Mouse (Mus musculus) CH12.LX (cell line): ENCODE measurements around the gene Ass1. TPM values are rescaled to one million over a fixed set of nuclear protein-coding genes. Genes with fewer than 3 reads are reported as not detected.

ENCODE experiments used
- DNase-seq: peaks from one replicate; pipeline ENCODE4 v3.0.0-alpha.2; 2013; ENCODE audit errors: extremely low read depth
- H3K27ac ChIP-seq: 2 replicates; pipeline ENCODE4 v1.5.1; 2012; ENCODE audit warnings: low read depth, mild to moderate bottlenecking, control low read depth, moderate library complexity; ENCODE audit not compliant: insufficient read depth
- H3K27me3 ChIP-seq: replicated peaks from 2 replicates; pipeline ENCODE3; 2012; ENCODE audit warnings: inconsistent platforms
- H3K36me3 ChIP-seq, 2 experiments: replicated peaks in 1 of 2; 2 replicates each; pipeline versions ENCODE3 to v1.6.1; 2012; ENCODE audit warnings: inconsistent platforms in 1 of 2, low read length in 1 of 2, mild to moderate bottlenecking in 1 of 2, mixed read lengths in 1 of 2, moderate library complexity in 1 of 2; ENCODE audit not compliant: control insufficient read depth in 1 of 2, insufficient read depth in 1 of 2
- H3K4me1 ChIP-seq, 2 experiments: 2 replicates each; pipeline ENCODE4 v1.6.1; 2012; ENCODE audit warnings: inconsistent platforms in 1 of 2, moderate library complexity in 1 of 2; ENCODE audit not compliant: insufficient read depth in 2 of 2, control insufficient read depth in 1 of 2
- H3K4me2 ChIP-seq: 2 replicates; pipeline ENCODE4 v1.6.1; 2012; ENCODE audit warnings: low read depth, mild to moderate bottlenecking, control low read depth; ENCODE audit not compliant: poor library complexity, insufficient read depth, severe bottlenecking
- H3K4me3 ChIP-seq, 3 experiments: fragments of 150-350 bp in 1 of 3; sonication (generic) in 1 of 3; replicated peaks in 1 of 3; 2 replicates each; pipeline versions ENCODE3 to v1.5.1; 2011 to 2012; ENCODE audit warnings: low read depth in 2 of 3, low read length in 2 of 3, mild to moderate bottlenecking in 2 of 3, moderate library complexity in 2 of 3, control low read depth in 1 of 3, improper control_type of control experiment in 1 of 3, inconsistent platforms in 1 of 3, mixed read lengths in 1 of 3; ENCODE audit not compliant: poor library complexity in 1 of 3
- H3K79me2 ChIP-seq: replicated peaks from 2 replicates; pipeline ENCODE4 v1.6.1; 2012; ENCODE audit warnings: mild to moderate bottlenecking, moderate library complexity; ENCODE audit not compliant: control insufficient read depth, poor library complexity, insufficient read depth, severe bottlenecking; ENCODE audit errors: extremely low read depth
- H3K9ac ChIP-seq: 2 replicates; pipeline ENCODE4 v1.6.1; 2012; ENCODE audit warnings: low read depth, mild to moderate bottlenecking, control low read depth, moderate library complexity; ENCODE audit not compliant: insufficient read depth
- H3K9me3 ChIP-seq: replicated peaks from 2 replicates; pipeline ENCODE3; 2012; ENCODE audit warnings: low read length, inconsistent platforms, mixed read lengths
- BHLHE40 ChIP-seq: IDR thresholded peaks from 2 replicates; pipeline ENCODE4 v1.6.1; 2011; ENCODE audit warnings: mild to moderate bottlenecking, low read depth, low read length, improper control_type of control experiment
- CTCF ChIP-seq, 2 experiments: IDR thresholded peaks in 1 of 2; conservative IDR thresholded peaks in 1 of 2; 2 replicates each; pipeline ENCODE4 v1.5.1; 2011 to 2012; ENCODE audit warnings: low read depth in 2 of 2, low read length in 2 of 2, improper control_type of control experiment in 1 of 2, inconsistent platforms in 1 of 2, mild to moderate bottlenecking in 1 of 2, moderate library complexity in 1 of 2
- ELF1 ChIP-seq: IDR thresholded peaks from 2 replicates; pipeline ENCODE4 v1.6.1; 2014; ENCODE audit warnings: low read depth, mild to moderate bottlenecking, inconsistent platforms, low read length, improper control_type of control experiment
- IRF4 ChIP-seq: IDR thresholded peaks from 2 replicates; pipeline ENCODE4 v1.6.1; 2014; ENCODE audit warnings: low read depth, mild to moderate bottlenecking, inconsistent platforms, low read length, improper control_type of control experiment
- MAFK ChIP-seq: IDR thresholded peaks from 2 replicates; pipeline ENCODE4 v1.6.1; 2011; ENCODE audit warnings: low read length, improper control_type of control experiment; ENCODE audit not compliant: insufficient replicate concordance
- MYC ChIP-seq: IDR thresholded peaks from 2 replicates; pipeline ENCODE4 v1.6.1; 2011; ENCODE audit warnings: low read depth, mild to moderate bottlenecking, improper control_type of control experiment, low read length
- NELFE ChIP-seq: IDR thresholded peaks from 2 replicates; pipeline ENCODE4 v1.6.1; 2011; ENCODE audit warnings: low read depth, low read length, improper control_type of control experiment
- POLR2A ChIP-seq: IDR thresholded peaks from 2 replicates; pipeline ENCODE4 v1.6.1; 2011; ENCODE audit warnings: low read depth, mild to moderate bottlenecking, improper control_type of control experiment, low read length
- RAD21 ChIP-seq: IDR thresholded peaks from 2 replicates; pipeline ENCODE4 v1.6.1; 2011; ENCODE audit warnings: low read depth, mild to moderate bottlenecking, low read length, improper control_type of control experiment, moderate library complexity
- SMC3 ChIP-seq: IDR thresholded peaks from 2 replicates; pipeline ENCODE4 v1.6.1; 2011; ENCODE audit warnings: low read depth, low read length, improper control_type of control experiment
- TCF12 ChIP-seq: IDR thresholded peaks from 2 replicates; pipeline ENCODE4 v1.6.1; 2014; ENCODE audit warnings: low read depth, mild to moderate bottlenecking, inconsistent platforms, low read length, improper control_type of control experiment
- ZC3H11A ChIP-seq: IDR thresholded peaks from 2 replicates; pipeline ENCODE4 v1.6.1; 2012; ENCODE audit warnings: low read depth, mild to moderate bottlenecking, inconsistent platforms, low read length, improper control_type of control experiment
- dilution Hi-C: fragments of 300-500 bp; cut with MboI; formaldehyde crosslinking; loops from 2 replicates; pipeline ENCODE4 v1.14.3; 2020; ENCODE audit warnings: low sequenced_read_pairs; ENCODE audit not compliant: extremely low pct_unique_long_range_greater_than_20kb, extremely low pct_ligation_motif_present
- in situ Hi-C: fragments of 300-500 bp; cut with MboI; formaldehyde crosslinking; loops from 3 replicates; pipeline ENCODE4 v1.14.3; 2019; ENCODE audit warnings: low sequenced_read_pairs, low pct_ligation_motif_present, low pct_unique_long_range_greater_than_20kb, mixed read lengths
- polyA plus RNA-seq: library from polyadenylated mRNA; unstranded; fragments of >175 nt; gene quantifications from 2 replicates; pipeline ENCODE4 v1.2.1, GENCODE M21; 2012; ENCODE audit warnings: low read depth; ENCODE audit not compliant: insufficient read length
- total RNA-seq, 2 experiments: library from RNA; depleted of rRNA; stranded (reverse); fragments of 300-350 nt in 1 of 2; fragments of >200 nt in 1 of 2; gene quantifications; 2 replicates each; pipeline ENCODE4 v1.2.3; 2012 to 2014

Gene Ass1
- total and polyA plus RNA-seq, 3 experiments, result 45.1 to 211 (median 87.8) TPM

DNA sequence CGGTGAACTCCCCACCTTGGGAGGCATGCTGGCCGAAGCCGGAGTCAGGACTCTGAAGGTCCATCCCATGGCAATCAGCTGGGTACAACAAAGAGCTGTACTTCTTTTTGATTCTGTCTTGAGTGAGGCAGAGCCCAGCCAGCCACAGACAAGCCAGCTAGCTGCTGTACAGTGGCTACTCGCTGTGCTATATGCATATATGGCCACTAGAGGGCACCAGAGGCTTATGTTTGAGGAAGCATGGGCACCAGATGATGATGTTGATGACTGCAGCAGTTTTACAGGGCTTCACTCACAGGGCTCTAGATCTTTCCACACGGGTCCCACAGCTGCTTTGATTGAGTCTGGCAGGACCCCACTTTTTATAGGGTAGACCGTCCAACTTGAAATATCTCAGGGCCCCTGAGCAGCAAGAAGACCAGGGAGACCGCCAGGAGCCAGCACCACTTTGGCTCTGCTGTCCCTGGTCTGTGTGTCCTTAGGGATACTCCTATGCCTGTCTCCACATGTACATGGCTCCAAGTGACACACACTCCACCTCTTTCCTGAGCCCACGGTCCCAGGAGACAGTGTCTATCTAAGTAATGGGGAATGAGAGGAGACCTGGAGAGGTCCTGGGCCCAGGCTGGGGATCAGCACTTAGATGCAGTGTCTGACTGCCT lies 13.0 kb downstream of the Ass1 start:
- Histone ChIP-seq H3K27ac (no peak overlapping the region), H3K9ac (no peak overlapping the region), H3K4me2 (no peak overlapping the region), H3K27me3 (no peaks in the 10 kb centered on the region), H3K4me3 (no peak overlapping the region)
- in situ Hi-C loops, result loop anchor here (5.0 to 25.0 kb wide), 2 partner anchors 169 to 304 kb away; no protein-coding TSS in a partner anchor
- TF ChIP-seq ELF1 (peak; percentile 21; the same call in 1 of the 2 replicates), TCF12 (no peak), SMC3 (peak; percentile 92), IRF4 (peak; percentile 15; the same call in 1 of the 2 replicates), CTCF (conservative IDR thresholded peaks at IDR 0.05 in 1 of 2, IDR thresholded peaks at IDR 0.05 in 1 of 2; ENCODE audit: low read depth in 2 of 2, low read length in 2 of 2) (peak; percentile 85 to 97), RAD21 (peak; percentile 98), BHLHE40 (no peak), ZC3H11A (peak; percentile 76), MAFK (peak; percentile 99), MYC (peak; percentile 68; the same call in 1 of the 2 replicates)
- TF ChIP-seq, all 38 proteins: peak for 8
- H3K4me1 ChIP-seq, result 0 out of 4 replicates have a peak, but pooled peaks cover 0 to 5% of the 10 kb centered on the region in 2 experiments
- peak; percentile 90 for DNase-seq
- no peaks in the 10 kb centered on the region for H3K9me3 ChIP-seq
- H3K36me3 ChIP-seq, result peaks cover 29 to 97% of the 10 kb centered on the region in 2 experiments
- no peaks in the 10 kb centered on the region for H3K79me2 ChIP-seq
- dilution Hi-C loops, result no loop called here

DNA sequence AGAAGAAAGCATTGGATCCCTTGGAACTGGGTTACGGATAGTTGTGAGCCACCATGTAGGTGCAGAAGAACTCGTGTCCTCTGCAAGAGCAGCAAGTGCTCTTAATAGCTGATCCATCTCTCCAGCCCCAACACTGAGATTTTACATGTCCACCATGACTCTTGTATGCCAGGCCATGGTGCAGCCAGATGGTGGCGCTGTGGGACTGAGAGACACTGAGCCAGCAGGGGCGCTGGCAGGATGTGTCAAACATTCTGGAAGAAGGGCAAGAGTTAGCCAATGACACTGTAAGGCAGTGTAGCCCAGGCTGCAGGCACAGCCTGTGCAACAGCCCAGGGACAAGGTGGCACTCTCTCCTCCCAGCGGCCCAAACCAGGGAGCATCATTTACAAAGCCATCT lies 14.2 kb downstream of the Ass1 start:
- H3K9me3 ChIP-seq, result no peaks in the 10 kb centered on the region
- peaks cover 22 to 100% of the 10 kb centered on the region in 2 experiments for H3K36me3 ChIP-seq
- 0 out of 4 replicates have a peak, but pooled peaks cover 0 to 5% of the 10 kb centered on the region in 2 experiments for H3K4me1 ChIP-seq
- H3K4me3 ChIP-seq, result no peak overlapping the region
- no peaks in the 10 kb centered on the region for H3K79me2 ChIP-seq
- in situ Hi-C loops, result loop anchor here (5.0 to 25.0 kb wide), 2 partner anchors 168 to 303 kb away; no protein-coding TSS in a partner anchor
- no peaks in the 10 kb centered on the region for H3K27me3 ChIP-seq
- H3K9ac ChIP-seq, result no peak overlapping the region
- dilution Hi-C loops, result no loop called here
- TF ChIP-seq SMC3, result peak; percentile 81
- no peak for TF ChIP-seq POLR2A
- peak; percentile 45 for TF ChIP-seq ZC3H11A
- TF ChIP-seq RAD21, result peak; percentile 83
- TF ChIP-seq NELFE, result peak; percentile 25; the same call in 1 of the 2 replicates
- TF ChIP-seq CTCF (conservative IDR thresholded peaks at IDR 0.05 in 1 of 2, IDR thresholded peaks at IDR 0.05 in 1 of 2; ENCODE audit: low read depth in 2 of 2, low read length in 2 of 2), result peak; percentile 26 to 95; a peak in 3 of 4 replicates
- TF ChIP-seq ELF1, result no peak
- H3K4me2 ChIP-seq, result no peak overlapping the region
- no peak overlapping the region for H3K27ac ChIP-seq
- DNase-seq, result peak; percentile 62
